Mouse (Mus musculus) intestine, postnatal 0 days (tissue): ENCODE results near the gene Gm21409. TPM values are rescaled to one million over a fixed set of nuclear protein-coding genes. Genes with fewer than 3 reads are reported as not detected.
"Not testable (repeated sequence)": the region's sequence is repeated elsewhere in the genome, so short reads cannot be mapped to it uniquely, and the experiment has no call there.

ENCODE experiments used
- ATAC-seq: fragments of 200-750 bp; cut with Nextera tagmentation; 2 replicates; pipeline ENCODE4 v1.8.0; 2017; ENCODE audit warnings: mild to moderate bottlenecking, moderate TSS enrichment, moderate library complexity
- H3K27ac ChIP-seq: fragments of 300-500 bp; sonication (generic); 2 replicates; pipeline ENCODE4 v1.5.1; 2014; ENCODE audit warnings: mild to moderate bottlenecking, low read depth, low read length, moderate library complexity
- H3K27me3 ChIP-seq: fragments of 300-500 bp; sonication (generic); replicated peaks from 2 replicates; pipeline ENCODE4 v1.6.1; 2014; ENCODE audit warnings: low read length, mixed read lengths; ENCODE audit not compliant: control insufficient read depth, insufficient read depth
- H3K36me3 ChIP-seq: fragments of 300-500 bp; sonication (generic); 2 replicates; pipeline ENCODE4 v1.6.1; 2014; ENCODE audit warnings: mild to moderate bottlenecking, moderate library complexity; ENCODE audit not compliant: control insufficient read depth, insufficient read depth
- H3K4me1 ChIP-seq: fragments of 300-500 bp; sonication (generic); replicated peaks from 2 replicates; pipeline ENCODE4 v1.6.1; 2014; ENCODE audit warnings: antibody characterized with exemption, low read length, mixed read lengths; ENCODE audit not compliant: control insufficient read depth, insufficient read depth
- H3K4me2 ChIP-seq: fragments of 300-500 bp; sonication (generic); replicated peaks from 2 replicates; pipeline ENCODE4 v1.6.1; 2014; ENCODE audit warnings: low read depth, mild to moderate bottlenecking, moderate library complexity
- H3K4me3 ChIP-seq: fragments of 300-500 bp; sonication (generic); 2 replicates; pipeline ENCODE4 v1.5.1; 2014; ENCODE audit warnings: low read depth, low read length
- H3K9ac ChIP-seq: fragments of 300-500 bp; sonication (generic); 2 replicates; pipeline ENCODE4 v1.6.1; 2014; ENCODE audit warnings: mild to moderate bottlenecking, low read depth, low read length
- H3K9me3 ChIP-seq: fragments of 300-500 bp; sonication (generic); 2 replicates; pipeline ENCODE4 v1.6.1; 2016; ENCODE audit warnings: mixed run types; ENCODE audit not compliant: control insufficient read depth
- WGBS: fragments of 180-500 bp; shearing (Covaris S2); extraction: QIAGEN DNeasy Blood & Tissue Kit; methylation state at CpG from one replicate; pipeline ENCODE4 v1.1.7; 2014; 5-methylcytosine and 5-hydroxymethylcytosine counted together
- polyA plus RNA-seq: library from polyadenylated mRNA; unstranded; fragments of >200 nt; fragmentation: Nextera tagmentation; extraction: Ambion mirVana; gene quantifications from 2 replicates; pipeline ENCODE4 v1.2.1, GENCODE M21; 2015

Gm21409 gene
- polyA plus RNA-seq, result not detected in 2 replicates

GRCm38 (mm10) chrY:84746385-84746784 is at the start of gene Gm21409:
Gene Gm21409, plus strand, starts transcription at chrY:84746685.
- H3K36me3 ChIP-seq, H3K27me3 ChIP-seq, H3K9ac ChIP-seq, ATAC-seq, H3K4me3 ChIP-seq, H3K27ac ChIP-seq, H3K4me2 ChIP-seq, H3K4me1 ChIP-seq, H3K9me3 ChIP-seq: not testable (repeated sequence)
- no CpG with 5 or more reads among the region's 6 CpGs for whole genome bisulfite sequencing

Other genes starting within 250 kb of the Gm21409 start
- gene Gm21394, start 181.8 kb upstream of the Gm21409 start, polyA plus RNA-seq, result not detected in 2 replicates